Mouse (Mus musculus) lung, postnatal 0 days (tissue): ENCODE data around the gene Snrpd2.

Experiments
- CTCF ChIP-seq: IDR thresholded peaks from 2 replicates; pipeline ENCODE4 v1.5.1; 2016; ENCODE audit warnings: antibody characterized with exemption, mild to moderate bottlenecking
- EP300 ChIP-seq: IDR thresholded peaks from 2 replicates; pipeline ENCODE4 v1.6.1; 2016; ENCODE audit warnings: antibody characterized with exemption, mild to moderate bottlenecking, control low read depth

GRCm38 (mm10) chr7:19121686-19122085 is 27.8 kb upstream of the Snrpd2 start:
- no peak for TF ChIP-seq CTCF
- no peak for TF ChIP-seq EP300
